Mouse (Mus musculus) CH12.LX (cell line): ENCODE data around the gene Gm36079.
"Not testable (repeated sequence)": the region's sequence is repeated elsewhere in the genome, so short reads cannot be mapped to it uniquely, and the experiment has no call there.

ENCODE experiments used
- HCFC1 ChIP-seq: IDR thresholded peaks from 2 replicates; pipeline ENCODE4 v1.6.1; 2012; ENCODE audit warnings: low read depth, mild to moderate bottlenecking, inconsistent platforms, low read length, improper control_type of control experiment
- MAFK ChIP-seq: IDR thresholded peaks from 2 replicates; pipeline ENCODE4 v1.6.1; 2011; ENCODE audit warnings: low read length, improper control_type of control experiment; ENCODE audit not compliant: insufficient replicate concordance
- NRF1 ChIP-seq: IDR thresholded peaks from 2 replicates; pipeline ENCODE4 v1.6.1; 2014; ENCODE audit warnings: low read depth, mild to moderate bottlenecking, inconsistent platforms, low read length, improper control_type of control experiment, moderate library complexity
- POLR2A ChIP-seq: IDR thresholded peaks from 2 replicates; pipeline ENCODE4 v1.6.1; 2011; ENCODE audit warnings: low read depth, mild to moderate bottlenecking, improper control_type of control experiment, low read length
- RCOR1 ChIP-seq: conservative IDR thresholded peaks from 2 replicates; pipeline ENCODE4 v1.6.1; 2012; ENCODE audit warnings: low read depth, mild to moderate bottlenecking, inconsistent platforms, low read length, improper control_type of control experiment
- UBTF ChIP-seq: IDR thresholded peaks from 2 replicates; pipeline ENCODE4 v1.6.1; 2012; ENCODE audit warnings: low read depth, mild to moderate bottlenecking, inconsistent platforms, low read length, improper control_type of control experiment, moderate library complexity

GRCm38 (mm10) chr13:120010068-120010467 is 16.7 kb downstream of the Gm36079 start:
- TF ChIP-seq MAFK, NRF1, HCFC1, POLR2A, UBTF, RCOR1: not testable (repeated sequence)
